ENCODE assay signal across 25 mouse cellular contexts in the genomic region with DNA sequence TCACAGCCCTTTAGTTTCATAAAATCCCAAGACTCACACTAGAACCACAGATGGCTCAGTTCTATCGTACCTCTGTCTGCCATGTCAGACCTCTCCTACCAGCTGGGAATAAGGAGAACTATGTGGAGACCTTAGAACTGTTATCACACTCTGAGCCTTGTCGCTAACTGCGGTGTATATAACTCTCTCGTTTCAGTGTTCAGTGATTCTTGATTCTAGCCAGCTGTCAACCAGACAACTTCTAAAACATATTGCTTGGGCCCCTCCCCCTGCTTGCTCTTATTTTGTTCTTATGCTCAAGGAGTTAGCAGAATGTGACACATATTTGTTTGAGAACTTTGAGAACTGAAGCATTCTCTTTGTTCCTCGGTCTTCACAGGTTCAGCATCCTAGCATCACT.
DNase-seq lines count a peak whose midpoint lies in the region; ATAC-seq and TF ChIP-seq lines count a peak whose summit lies in the region.
"Had no signal": no experiment of that assay in that cellular context is flagged by ENCODE, and none has a peak within 500 bp of the region (broad histone marks: within the 10 kb centered on the region; RNA-seq: fewer than 3 reads in every experiment).

No protein-coding gene starts in this region.

- H3K27me3 ChIP-seq in lung, embryonic 16.5 days (ENCODE audit: control insufficient read depth, insufficient read depth, low read depth, low read length) = no peaks in the 10 kb centered on the region
- H3K27me3 ChIP-seq in midbrain, embryonic 11.5 days (ENCODE audit: control insufficient read depth, insufficient read depth, low read length) = no peaks in the 10 kb centered on the region
- H3K27me3 ChIP-seq in midbrain, postnatal 0 days (ENCODE audit: insufficient read depth, low read length) = no peaks in the 10 kb centered on the region
- H3K27me3 ChIP-seq: CH12.LX; embryonic facial prominence, embryonic 12.5 days; forebrain, embryonic 13.5 days had no signal

- no peaks in the 10 kb centered on the region for H3K9me3 ChIP-seq in lung, embryonic 16.5 days (ENCODE audit: control insufficient read depth, low read length)
- no peaks in the 10 kb centered on the region for H3K9me3 ChIP-seq in midbrain, embryonic 11.5 days (ENCODE audit: control insufficient read depth, low read length)
- no peaks in the 10 kb centered on the region for H3K9me3 ChIP-seq in midbrain, postnatal 0 days (ENCODE audit: low read length)
- H3K9me3 ChIP-seq: embryonic facial prominence, embryonic 10.5 days; embryonic facial prominence, embryonic 12.5 days; forebrain, embryonic 13.5 days had no signal

- H3K4me1 ChIP-seq in lung, embryonic 16.5 days (replicated peaks; ENCODE audit: control insufficient read depth, insufficient read depth, low read length) = no peaks in the 10 kb centered on the region; the same call in 1 of the 2 replicates
- no peaks in the 10 kb centered on the region for H3K4me1 ChIP-seq in lung, adult 2 months (ENCODE audit: control insufficient read depth, insufficient read depth, low read length)
- H3K4me1 ChIP-seq in midbrain, embryonic 11.5 days (ENCODE audit: control insufficient read depth, insufficient read depth, low read length) = no peaks in the 10 kb centered on the region
- no peaks in the 10 kb centered on the region for H3K4me1 ChIP-seq in midbrain, postnatal 0 days (ENCODE audit: insufficient read depth, low read length)
- H3K4me1 ChIP-seq: embryonic facial prominence, embryonic 10.5 days; embryonic facial prominence, embryonic 12.5 days had no signal

- H3K27ac ChIP-seq in lung, embryonic 16.5 days (ENCODE audit: low read length) = no peak overlapping the region
- no peak overlapping the region for H3K27ac ChIP-seq in midbrain, embryonic 11.5 days (ENCODE audit: low read depth, low read length)
- no peak overlapping the region for H3K27ac ChIP-seq in midbrain, postnatal 0 days (ENCODE audit: low read depth, low read length)
- H3K27ac ChIP-seq: embryonic facial prominence, embryonic 10.5 days; embryonic facial prominence, embryonic 12.5 days; forebrain, embryonic 13.5 days had no signal

- TF ChIP-seq POLR2A in lung, adult 2 months (IDR thresholded peaks at IDR 0.05; ENCODE audit: borderline replicate concordance, extremely low read depth, low read depth, low read length) = no peak

- WGBS in lung, embryonic 16.5 days = 46% methylated on average over 5 of the region's 5 CpGs
- 54% methylated on average over 5 of the region's 5 CpGs for WGBS in lung, adult 2 months
- WGBS in midbrain, embryonic 11.5 days = 88% methylated on average over 5 of the region's 5 CpGs
- 88% methylated on average over 5 of the region's 5 CpGs for WGBS in midbrain, postnatal 0 days

- ATAC-seq in lung, embryonic 16.5 days (ENCODE audit: low read depth) = peak; percentile 72; the same call in 1 of the 2 replicates
- no peak for ATAC-seq in midbrain, embryonic 11.5 days (ENCODE audit: low FRiP score)
- ATAC-seq in midbrain, postnatal 0 days (ENCODE audit: low FRiP score) = no peak
- ATAC-seq: activated CD4-positive, CD25-positive, alpha-beta regulatory T cell, adult 4 months; CD4-positive, CD25-positive, alpha-beta regulatory T cell, adult 4 months; forebrain, embryonic 13.5 days; Patski had no signal

- H3K36me3 ChIP-seq in lung, embryonic 16.5 days (ENCODE audit: control insufficient read depth, insufficient read depth, low read length) = no peaks in the 10 kb centered on the region
- H3K36me3 ChIP-seq in midbrain, embryonic 11.5 days (ENCODE audit: control insufficient read depth, insufficient read depth, low read length) = no peaks in the 10 kb centered on the region
- no peaks in the 10 kb centered on the region for H3K36me3 ChIP-seq in midbrain, postnatal 0 days (ENCODE audit: insufficient read depth, low read length)
- H3K36me3 ChIP-seq: embryonic facial prominence, embryonic 10.5 days; embryonic facial prominence, embryonic 12.5 days; G1E had no signal

- peak; percentile 57 for DNase-seq in heart, adult 11 months
- no peak for DNase-seq in heart, postnatal 10 days
- DNase-seq in layer of hippocampus, adult 9-11 months = peak; percentile 10
- DNase-seq in layer of hippocampus, adult 8-10 months (ENCODE audit: low spot score in 2 of 2) = no peak
- no peak for DNase-seq in lung, adult 2 months
- DNase-seq in midbrain, embryonic 11.5 days (ENCODE audit: low spot score, missing footprints) = peak; percentile 77
- DNase-seq in midbrain, postnatal 0 days (ENCODE audit: low spot score) = no peak
- DNase-seq: adrenal gland, adult 8-10 months; adrenal gland, postnatal 14 days; adrenal gland, postnatal 36 days; B cell, adult 2 months; cerebellum, adult 11-12 months; cerebellum, adult 2 months; cerebellum, adult 9-10 months; cerebellum, postnatal 10 days; cerebellum, postnatal 25 days had no signal

- intact Hi-C loops in heart, postnatal 10 days (cut with DNase I) = no loop called here

- no peak for TF ChIP-seq CTCF in lung, adult 2 months (IDR thresholded peaks at IDR 0.05; ENCODE audit: insufficient read depth, low read length)
- no peak for TF ChIP-seq CTCF in midbrain, postnatal 0 days (IDR thresholded peaks at IDR 0.05)

- H3K4me3 ChIP-seq in lung, embryonic 16.5 days (ENCODE audit: low read length) = no peak overlapping the region
- H3K4me3 ChIP-seq in lung, adult 2 months (replicated peaks; ENCODE audit: extremely low read depth, low read depth, low read length) = no peak overlapping the region
- H3K4me3 ChIP-seq in midbrain, embryonic 11.5 days (ENCODE audit: low read depth, low read length) = no peak overlapping the region
- no peak overlapping the region for H3K4me3 ChIP-seq in midbrain, postnatal 0 days (ENCODE audit: low read depth, low read length)
- H3K4me3 ChIP-seq: embryonic facial prominence, embryonic 10.5 days; embryonic facial prominence, embryonic 12.5 days; forebrain, embryonic 13.5 days had no signal

- no peak overlapping the region for H3K9ac ChIP-seq in lung, embryonic 16.5 days (ENCODE audit: low read length)
- H3K9ac ChIP-seq in midbrain, embryonic 11.5 days (ENCODE audit: low read length) = no peak overlapping the region
- no peak overlapping the region for H3K9ac ChIP-seq in midbrain, postnatal 0 days (replicated peaks; ENCODE audit: low read length, poor library complexity, severe bottlenecking)
- H3K9ac ChIP-seq: embryonic facial prominence, embryonic 12.5 days; forebrain, embryonic 13.5 days had no signal

- no peak overlapping the region for H3K4me2 ChIP-seq in lung, embryonic 16.5 days (ENCODE audit: low read depth, low read length)
- H3K4me2 ChIP-seq in midbrain, embryonic 11.5 days = no peak overlapping the region
- no peak overlapping the region for H3K4me2 ChIP-seq in midbrain, postnatal 0 days (ENCODE audit: low read depth, low read length, poor library complexity, severe bottlenecking)
- H3K4me2 ChIP-seq: embryonic facial prominence, embryonic 12.5 days; forebrain, embryonic 13.5 days had no signal

Comparison
In these comparisons a context has a peak if more than half of its experiments do, and no peak if none do; other contexts are left out.
1. DNase-seq: peak in heart, adult 11 months (single experiment), layer of hippocampus, adult 9-11 months (single experiment) and midbrain, embryonic 11.5 days (single experiment); none in heart, postnatal 10 days (0 of 2), layer of hippocampus, adult 8-10 months (0 of 2), lung, adult 2 months (single experiment) and midbrain, postnatal 0 days (single experiment).